Mouse (Mus musculus) limb, embryonic 12.5 days (tissue): ENCODE measurements at regions not wholly inside any gene's neighbourhood (a gene's known extent, or its start where the extent isn't known, plus 50 kb on each side); places are given as distances from the start of the nearest gene placed in this dataset.
A peak's percentile ranks its signal among the peaks of the same experiment; 100 is the strongest.

ENCODE experiments used
- ATAC-seq: fragments of 200-750 bp; cut with Nextera tagmentation; 2 replicates; pipeline ENCODE4 v1.8.0; 2017; ENCODE audit warnings: low read depth, moderate TSS enrichment; ENCODE audit not compliant: insufficient number of reproducible peaks, insufficient read depth, low FRiP score, low TSS enrichment
- H3K27ac ChIP-seq: fragments of 300-500 bp; sonication (generic); 2 replicates; pipeline ENCODE4 v1.5.1; 2016; ENCODE audit warnings: mild to moderate bottlenecking, moderate library complexity
- H3K27me3 ChIP-seq: fragments of 300-500 bp; sonication (generic); 2 replicates; pipeline ENCODE4 v1.6.1; 2016; ENCODE audit warnings: mild to moderate bottlenecking, moderate library complexity
- H3K36me3 ChIP-seq: fragments of 300-500 bp; sonication (generic); 2 replicates; pipeline ENCODE4 v1.6.1; 2016; ENCODE audit warnings: mild to moderate bottlenecking, moderate library complexity
- H3K4me1 ChIP-seq: fragments of 300-500 bp; sonication (generic); replicated peaks from 2 replicates; pipeline ENCODE4 v1.6.1; 2016
- H3K4me2 ChIP-seq: fragments of 300-500 bp; sonication (generic); 2 replicates; pipeline ENCODE4 v1.6.1; 2016; ENCODE audit warnings: mild to moderate bottlenecking, moderate library complexity
- H3K4me3 ChIP-seq: fragments of 300-500 bp; sonication (generic); replicated peaks from 2 replicates; pipeline ENCODE4 v1.5.1; 2016; ENCODE audit warnings: mild to moderate bottlenecking
- H3K9ac ChIP-seq: fragments of 300-500 bp; sonication (generic); replicated peaks from 2 replicates; pipeline ENCODE4 v1.6.1; 2016; ENCODE audit warnings: mild to moderate bottlenecking, moderate library complexity
- H3K9me3 ChIP-seq: fragments of 300-500 bp; sonication (generic); 2 replicates; pipeline ENCODE4 v1.6.1; 2016; ENCODE audit warnings: mild to moderate bottlenecking, moderate library complexity
- WGBS: fragments of 180-500 bp; shearing (Covaris S2); methylation state at CpG from one replicate; pipeline ENCODE4 v1.1.7; 2016; 5-methylcytosine and 5-hydroxymethylcytosine counted together

- WGBS = 10% methylated on average over 21 of the region's 21 CpGs
- H3K9ac ChIP-seq = no peak overlapping the region; the same call in 1 of the 2 replicates
Observed at GRCm38 (mm10) chr7:70117930-70118922, 248.3 kb downstream of the Nr2f2 start.

GRCm38 (mm10) chr7:70109013-70109412, 257.5 kb downstream of the Nr2f2 start:
- H3K27me3 ChIP-seq = peaks cover 38% of the 10 kb centered on the region
- H3K9ac ChIP-seq = no peak overlapping the region
- H3K27ac ChIP-seq = no peak overlapping the region
- no peak for ATAC-seq
- no peak overlapping the region for H3K4me2 ChIP-seq
- no peaks in the 10 kb centered on the region for H3K9me3 ChIP-seq
- WGBS = 41% methylated on average over 8 of the region's 8 CpGs
- H3K36me3 ChIP-seq = no peaks in the 10 kb centered on the region
- H3K4me1 ChIP-seq = peaks cover 7% of the 10 kb centered on the region
- no peak overlapping the region for H3K4me3 ChIP-seq

More at GRCm38 (mm10) chr7:70117930-70118922, 248.3 kb downstream of the Nr2f2 start:
- Histone ChIP-seq H3K9me3 (no peaks in the 10 kb centered on the region), H3K4me2 (peak overlapping the region; percentile 63), H3K4me1 (peaks cover 10% of the 10 kb centered on the region), H3K27ac (no peak overlapping the region), H3K36me3 (no peaks in the 10 kb centered on the region), H3K4me3 (peak overlapping the region; percentile 35), H3K27me3 (peaks cover 59% of the 10 kb centered on the region)
- ATAC-seq = no peak

DNA sequence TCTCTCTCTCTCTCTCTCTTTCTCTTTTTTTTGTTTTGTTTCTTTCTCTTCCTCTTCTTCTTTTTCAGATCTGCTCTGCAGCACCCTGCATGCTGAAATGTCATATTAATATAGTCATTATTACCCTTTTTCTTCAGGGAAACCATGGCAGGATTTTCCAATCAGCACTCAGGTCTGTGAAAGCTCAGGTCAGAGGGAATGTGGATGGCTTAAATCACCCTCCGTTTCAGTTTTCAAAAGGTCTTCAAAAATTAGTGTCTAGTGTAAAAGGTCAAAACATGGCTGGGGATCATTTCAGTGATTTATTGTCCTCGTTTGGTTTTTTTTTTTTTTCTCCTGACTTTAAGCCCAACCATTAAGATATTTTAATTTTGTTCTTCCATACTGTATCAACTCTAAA, 261.5 kb downstream of the Nr2f2 start:
- H3K9ac ChIP-seq = no peak overlapping the region
- 4% methylated on average over 2 of the region's 2 CpGs for WGBS
- H3K27me3 ChIP-seq = peaks cover 49% of the 10 kb centered on the region
- no peaks in the 10 kb centered on the region for H3K36me3 ChIP-seq
- H3K4me1 ChIP-seq = peaks cover 7% of the 10 kb centered on the region
- ATAC-seq = no peak
- 0 out of 2 replicates have a peak overlapping the region, but pooled peaks have one; percentile 13 for H3K4me2 ChIP-seq
- no peaks in the 10 kb centered on the region for H3K9me3 ChIP-seq
- H3K4me3 ChIP-seq = no peak overlapping the region
- no peak overlapping the region for H3K27ac ChIP-seq

GRCm38 (mm10) chr7:70104486-70104885, 262.0 kb downstream of the Nr2f2 start:
- Histone ChIP-seq H3K9ac (no peak overlapping the region), H3K9me3 (no peaks in the 10 kb centered on the region), H3K27me3 (peaks cover 49% of the 10 kb centered on the region), H3K27ac (no peak overlapping the region), H3K36me3 (no peaks in the 10 kb centered on the region), H3K4me2 (peak overlapping the region; percentile 13; the same call in 1 of the 2 replicates), H3K4me3 (no peak overlapping the region), H3K4me1 (peaks cover 7% of the 10 kb centered on the region)
- 7% methylated on average over 8 of the region's 8 CpGs for WGBS
- no peak for ATAC-seq

DNA sequence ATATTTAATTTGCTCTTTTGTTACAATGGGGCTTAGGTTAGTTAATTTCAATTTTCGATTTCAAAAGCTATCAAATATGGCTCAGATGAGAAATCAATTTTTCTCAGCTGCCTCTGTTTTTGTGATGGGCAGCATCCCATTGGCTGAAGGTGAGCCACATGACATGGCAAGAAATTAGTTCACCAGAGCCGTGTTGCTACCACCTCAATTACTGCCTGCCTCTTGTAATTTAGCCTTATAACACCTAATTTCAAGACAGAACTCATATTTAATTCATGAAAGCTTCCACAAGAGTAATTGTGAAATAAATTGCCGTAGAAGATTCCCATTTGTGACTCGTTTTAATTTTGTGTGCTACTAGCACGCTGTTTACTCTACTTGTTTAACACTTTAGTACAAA, 262.9 kb downstream of the Nr2f2 start:
- Histone ChIP-seq H3K4me3 (no peak overlapping the region), H3K4me1 (peaks cover 7% of the 10 kb centered on the region), H3K9me3 (no peaks in the 10 kb centered on the region), H3K4me2 (no peak overlapping the region), H3K9ac (no peak overlapping the region), H3K36me3 (no peaks in the 10 kb centered on the region), H3K27me3 (peaks cover 41% of the 10 kb centered on the region), H3K27ac (no peak overlapping the region)
- ATAC-seq = no peak
- WGBS = 55% methylated on average over 5 of the region's 5 CpGs

DNA sequence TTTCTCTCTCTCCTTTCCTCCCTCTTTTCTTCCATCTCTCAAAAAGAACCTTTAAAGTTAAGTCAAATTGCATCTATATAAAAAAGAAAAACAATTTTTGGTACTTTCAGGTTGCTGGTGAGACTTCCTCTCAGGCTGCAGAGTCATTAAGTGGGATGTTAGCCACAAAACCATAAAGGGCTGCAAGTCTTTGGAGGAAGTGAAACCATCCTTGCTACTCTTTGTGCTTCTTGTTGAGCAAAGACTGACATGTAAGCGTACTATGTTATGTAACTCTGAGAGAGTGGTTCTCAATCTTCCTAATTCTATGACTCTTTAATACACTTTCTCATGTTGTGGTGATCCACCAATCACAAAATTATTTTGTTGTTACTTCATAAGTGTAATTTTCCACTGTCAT, 267.5 kb downstream of the Nr2f2 start:
- Histone ChIP-seq H3K9ac (no peak overlapping the region), H3K9me3 (no peaks in the 10 kb centered on the region), H3K4me3 (no peak overlapping the region), H3K4me2 (no peak overlapping the region), H3K27me3 (peaks cover 34% of the 10 kb centered on the region), H3K4me1 (0 out of 2 replicates have a peak, but pooled peaks cover 2% of the 10 kb centered on the region), H3K27ac (no peak overlapping the region), H3K36me3 (no peaks in the 10 kb centered on the region)
- WGBS = 93% methylated on average over 1 of the region's 1 CpGs
- no peak for ATAC-seq

DNA sequence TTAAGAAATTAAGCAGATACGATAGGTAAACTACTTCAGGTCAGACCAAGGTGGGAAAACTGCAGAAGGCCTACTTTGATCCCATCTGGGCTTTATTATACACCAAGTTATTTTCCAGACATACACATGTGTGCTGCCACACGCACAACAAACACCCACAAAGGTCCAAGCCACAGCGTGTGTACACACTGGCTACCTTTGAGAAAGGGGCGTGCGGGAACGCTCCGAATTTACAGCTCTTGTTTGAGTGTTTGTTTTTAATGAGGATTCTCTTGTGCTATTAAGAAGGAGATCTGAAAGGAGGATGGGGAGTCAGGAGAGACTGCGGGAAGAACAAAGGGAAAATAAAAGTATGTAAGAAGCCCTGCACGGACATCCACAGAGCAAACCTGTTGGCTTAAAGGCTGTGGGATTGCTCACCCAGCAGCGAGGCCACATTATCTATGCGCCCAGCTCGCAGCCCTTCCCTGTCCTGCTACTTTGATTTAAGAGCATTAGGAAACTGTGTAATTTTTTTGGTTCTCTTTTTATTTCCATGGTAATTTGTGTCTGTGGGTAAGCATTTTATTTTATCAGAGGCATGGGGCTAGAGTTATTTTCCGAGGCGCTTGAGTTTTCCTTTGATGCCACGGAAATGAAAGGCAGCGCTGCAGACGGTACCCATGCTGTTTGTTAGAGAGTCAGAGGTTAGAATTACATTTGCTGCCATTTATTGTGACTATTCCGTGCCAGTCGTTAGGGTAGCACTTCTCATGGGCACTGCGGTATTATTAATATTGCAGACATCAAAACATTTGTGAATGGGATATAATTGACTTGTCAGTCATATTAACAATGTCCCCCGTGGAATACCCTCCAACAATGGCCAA, 272.4 kb downstream of the Nr2f2 start:
- no peak for ATAC-seq
- Histone ChIP-seq H3K4me3 (peak overlapping the region; percentile 13; the same call in 1 of the 2 replicates), H3K36me3 (no peaks in the 10 kb centered on the region), H3K9ac (no peak overlapping the region), H3K4me2 (peak overlapping the region; percentile 36), H3K9me3 (no peaks in the 10 kb centered on the region; the same call in 1 of the 2 replicates), H3K27me3 (peaks cover 5% of the 10 kb centered on the region; the same call in 1 of the 2 replicates), H3K4me1 (0 out of 2 replicates have a peak, but pooled peaks cover 5% of the 10 kb centered on the region), H3K27ac (no peak overlapping the region)
- WGBS = 35% methylated on average over 21 of the region's 21 CpGs

DNA sequence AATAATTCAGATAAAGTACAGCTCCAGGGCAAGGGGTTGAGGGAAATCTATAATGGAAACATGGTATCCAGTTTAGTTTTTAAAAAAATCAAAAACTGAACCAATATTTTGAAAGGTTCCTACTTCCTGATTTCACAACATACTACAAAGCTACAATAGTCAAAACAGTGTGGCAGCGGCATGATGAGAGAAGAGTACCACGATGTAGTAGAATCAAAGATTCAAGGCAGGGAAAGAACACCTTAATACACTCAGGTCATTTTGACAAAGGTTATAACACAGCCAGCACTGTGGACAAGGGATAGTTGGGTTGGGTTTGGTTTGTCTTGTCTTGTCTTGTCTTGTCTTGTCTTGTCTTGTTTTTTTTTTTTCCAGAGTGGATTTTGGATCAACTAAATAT, 274.4 kb downstream of the Nr2f2 start:
- Histone ChIP-seq H3K9ac (no peak overlapping the region), H3K4me3 (no peak overlapping the region), H3K9me3 (no peaks in the 10 kb centered on the region; the same call in 1 of the 2 replicates), H3K36me3 (no peaks in the 10 kb centered on the region), H3K27me3 (0 out of 2 replicates have a peak, but pooled peaks cover under 1% of the 10 kb centered on the region), H3K4me2 (no peak overlapping the region), H3K27ac (no peak overlapping the region), H3K4me1 (0 out of 2 replicates have a peak, but pooled peaks cover 5% of the 10 kb centered on the region)
- WGBS = 98% methylated on average over 2 of the region's 2 CpGs
- ATAC-seq = no peak

DNA sequence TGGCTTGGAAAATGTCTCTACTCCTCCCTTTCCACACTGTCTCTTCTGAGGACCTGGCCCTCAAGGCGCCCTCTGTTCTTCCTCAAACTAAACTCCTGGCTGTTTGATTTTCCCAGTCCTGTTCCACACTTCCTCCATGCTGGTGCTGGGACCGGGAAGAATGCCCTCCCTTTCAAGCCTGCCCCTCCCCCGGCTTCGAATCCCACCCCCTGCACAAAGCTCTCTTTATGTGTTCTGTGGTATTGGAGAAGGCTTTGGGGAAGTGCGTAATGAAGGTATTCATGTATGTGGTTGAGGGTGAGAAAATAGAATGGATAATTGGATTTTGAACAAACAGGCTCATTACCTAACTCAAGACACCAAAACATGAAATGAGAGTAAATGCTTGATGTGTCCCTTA, 277.4 kb downstream of the Nr2f2 start:
- no peak overlapping the region for H3K27ac ChIP-seq
- no peak overlapping the region for H3K9ac ChIP-seq
- H3K4me2 ChIP-seq = no peak overlapping the region
- 58% methylated on average over 5 of the region's 5 CpGs for WGBS
- H3K27me3 ChIP-seq = 0 out of 2 replicates have a peak, but pooled peaks cover 3% of the 10 kb centered on the region
- H3K4me1 ChIP-seq = 0 out of 2 replicates have a peak, but pooled peaks cover 4% of the 10 kb centered on the region
- no peaks in the 10 kb centered on the region; the same call in 1 of the 2 replicates for H3K9me3 ChIP-seq
- no peak for ATAC-seq
- H3K36me3 ChIP-seq = no peaks in the 10 kb centered on the region
- no peak overlapping the region for H3K4me3 ChIP-seq

DNA sequence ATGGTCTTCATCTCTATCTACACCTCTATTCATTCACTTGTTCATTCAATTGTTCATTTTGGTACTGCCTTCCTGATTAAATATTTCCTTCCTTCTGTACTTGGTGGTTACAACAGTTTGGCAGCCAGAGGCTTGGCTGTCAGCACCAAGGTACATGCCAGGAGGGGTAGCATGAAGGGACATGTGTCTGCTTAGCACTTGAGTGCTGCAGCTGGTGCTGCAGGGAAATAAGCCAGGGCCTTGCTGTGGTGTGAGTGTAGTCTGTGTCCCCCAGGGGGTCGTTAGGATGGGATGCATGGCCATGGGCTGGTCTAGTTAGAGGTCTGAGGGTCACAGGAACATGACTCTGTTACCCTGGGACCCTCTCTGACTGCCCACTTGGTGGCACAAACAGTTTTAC, 296.9 kb downstream of the Nr2f2 start:
- no peaks in the 10 kb centered on the region for H3K36me3 ChIP-seq
- no peaks in the 10 kb centered on the region for H3K9me3 ChIP-seq
- H3K27ac ChIP-seq = no peak overlapping the region
- no peak overlapping the region for H3K4me3 ChIP-seq
- H3K27me3 ChIP-seq = 0 out of 2 replicates have a peak, but pooled peaks cover 5% of the 10 kb centered on the region
- no peak overlapping the region for H3K9ac ChIP-seq
- WGBS = 45% methylated on average over 1 of the region's 1 CpGs
- ATAC-seq = no peak
- no peak overlapping the region for H3K4me2 ChIP-seq
- H3K4me1 ChIP-seq = peaks cover 10% of the 10 kb centered on the region
